Mouse (Mus musculus): ENCODE results near the gene Nolc1.

Nolc1 gene

GRCm38 (mm10) chr19:46042476-46043011 lies 33.1 kb upstream of the Nolc1 start:
- in situ Hi-C loops (cut with MseI, MboI): no loop called here

GRCm38 (mm10) chr19:46043380-46043779 lies 32.3 kb upstream of the Nolc1 start:
- in situ Hi-C loops (cut with MseI, MboI): no loop called here

- in situ Hi-C loops (cut with MseI, MboI): no loop called here
Observed at GRCm38 (mm10) chr19:46044271-46044992, 31.2 kb upstream of the Nolc1 start, which contains the start of gene Pprc1. Gene Pprc1, plus strand, starts transcription at chr19:46044886.

DNA sequence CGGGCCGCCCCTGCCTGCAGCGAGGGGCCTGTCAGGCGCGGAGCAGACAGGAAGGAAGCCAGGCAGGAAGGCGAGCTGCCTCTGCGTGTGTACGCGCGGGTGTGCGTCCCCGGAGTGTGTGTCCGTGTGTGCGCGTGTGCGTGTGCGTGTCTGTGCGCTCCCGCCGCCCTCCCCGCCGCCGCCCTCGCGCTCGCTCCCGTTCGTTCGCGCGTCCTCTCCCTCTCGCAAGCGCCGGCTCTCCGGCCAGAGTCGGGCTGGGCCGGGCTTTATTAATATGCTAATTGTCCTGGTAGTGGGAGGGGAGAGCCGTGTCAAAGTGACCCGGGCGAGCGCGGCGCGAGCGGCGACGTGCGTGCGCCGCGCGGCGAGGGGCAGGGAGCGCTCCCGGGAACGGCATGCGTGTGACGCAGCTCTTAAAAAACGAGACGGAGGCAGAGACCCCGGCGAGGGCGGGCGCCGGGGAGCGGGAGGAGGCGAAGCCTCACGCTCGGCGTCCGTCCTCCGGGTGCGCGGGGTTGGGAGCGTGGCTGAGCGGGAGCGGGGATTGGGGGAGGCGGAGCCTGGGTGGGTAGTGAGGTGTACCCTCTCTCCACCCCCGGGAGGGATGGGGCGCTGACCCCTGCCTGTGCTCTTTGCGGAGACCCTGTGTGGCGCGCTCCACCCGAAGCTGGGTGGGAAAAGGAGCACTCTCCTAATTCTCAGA lies 30.5 kb upstream of the Nolc1 start, which contains the start of gene Ldb1:
Gene Ldb1, minus strand, starts transcription at position 222 of the 703 bp plus-strand sequence.
- in situ Hi-C loops (cut with MseI, MboI): no loop called here

- in situ Hi-C loops (cut with MseI, MboI): no loop called here
Observed at GRCm38 (mm10) chr19:46045696-46046311, 29.9 kb upstream of the Nolc1 start.

DNA sequence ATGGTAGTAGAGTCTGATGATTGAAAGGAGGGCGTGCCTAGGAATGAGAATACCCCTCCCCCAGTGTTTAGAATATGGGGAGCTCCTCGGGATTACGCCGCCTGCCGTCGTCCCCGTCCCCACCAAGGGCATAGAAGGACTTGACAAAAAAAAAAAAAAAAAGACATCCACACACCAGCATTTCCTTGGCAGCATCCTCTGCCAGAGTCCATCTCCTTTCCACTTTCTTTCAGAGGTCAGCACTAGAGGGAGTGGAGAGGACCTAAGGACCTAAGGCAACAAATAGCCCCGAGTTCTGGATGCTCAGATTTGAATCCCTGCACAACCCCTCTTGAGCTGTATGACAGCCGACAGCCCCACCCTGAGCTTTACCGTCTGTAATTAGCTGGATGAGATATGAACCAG lies 29.0 kb upstream of the Nolc1 start:
- in situ Hi-C loops (cut with MseI, MboI): no loop called here

DNA sequence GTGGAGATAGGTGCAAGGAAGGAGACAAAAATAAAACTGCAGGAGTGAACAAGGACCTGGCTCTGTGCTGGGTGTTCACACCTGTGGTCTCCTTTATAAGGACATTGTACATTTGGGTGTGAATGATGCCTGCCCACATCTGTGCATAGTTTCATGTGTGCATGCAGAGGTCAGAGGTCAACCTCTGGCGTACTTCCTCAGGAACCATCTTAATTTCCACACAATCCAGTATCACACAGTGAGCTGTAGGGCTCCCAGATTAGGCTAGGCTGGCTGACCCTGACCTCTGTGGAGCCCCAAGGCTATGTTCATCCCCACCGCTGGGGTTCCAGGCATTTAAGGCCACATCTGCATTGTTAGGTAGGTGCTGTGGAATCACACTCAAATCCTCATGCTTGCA lies 28.2 kb upstream of the Nolc1 start:
- in situ Hi-C loops (cut with MseI, MboI): no loop called here

DNA sequence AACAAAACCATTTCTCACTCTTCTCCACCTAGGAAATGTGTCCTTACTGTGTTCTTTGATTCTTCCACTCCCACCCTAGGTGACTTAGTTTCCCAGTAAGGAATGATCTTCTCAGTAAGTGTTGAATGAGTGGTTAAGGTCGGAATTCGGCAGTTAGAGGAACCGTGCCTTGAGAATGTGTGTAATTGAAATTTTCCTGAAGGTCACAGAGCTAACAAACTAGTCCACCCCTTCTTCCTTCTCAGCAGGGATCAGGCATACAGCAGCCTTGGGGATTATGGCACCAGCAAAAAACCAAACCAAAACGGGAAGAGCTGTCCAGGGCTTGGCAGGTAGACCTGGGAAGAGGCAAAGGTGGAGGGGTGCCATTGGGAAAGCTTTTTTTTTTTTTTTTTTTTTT lies 26.5 kb upstream of the Nolc1 start:
- in situ Hi-C loops (cut with MseI, MboI): no loop called here

DNA sequence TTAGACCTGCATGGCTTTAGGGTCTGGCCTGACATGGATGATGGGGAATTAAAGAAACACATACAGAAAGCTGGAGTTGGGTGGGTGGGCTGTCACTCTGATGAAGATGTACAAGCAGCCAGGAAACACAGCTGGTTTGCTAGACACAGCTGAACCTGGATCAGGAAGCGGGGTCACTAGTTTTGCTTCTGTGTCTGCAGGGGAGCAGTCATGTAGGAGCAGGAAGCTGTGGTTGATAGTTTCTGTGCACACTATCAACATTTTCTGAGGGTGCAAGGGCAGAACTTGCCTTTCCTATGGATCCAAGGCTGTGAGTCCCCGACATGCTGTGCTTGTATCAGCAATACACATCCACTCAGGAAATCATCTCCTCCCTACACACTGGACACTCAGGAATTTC lies 25.2 kb upstream of the Nolc1 start:
- in situ Hi-C loops (cut with MseI, MboI): no loop called here

GRCm38 (mm10) chr19:46055752-46056387 lies 19.8 kb upstream of the Nolc1 start:
- in situ Hi-C loops (cut with MseI, MboI): no loop called here

DNA sequence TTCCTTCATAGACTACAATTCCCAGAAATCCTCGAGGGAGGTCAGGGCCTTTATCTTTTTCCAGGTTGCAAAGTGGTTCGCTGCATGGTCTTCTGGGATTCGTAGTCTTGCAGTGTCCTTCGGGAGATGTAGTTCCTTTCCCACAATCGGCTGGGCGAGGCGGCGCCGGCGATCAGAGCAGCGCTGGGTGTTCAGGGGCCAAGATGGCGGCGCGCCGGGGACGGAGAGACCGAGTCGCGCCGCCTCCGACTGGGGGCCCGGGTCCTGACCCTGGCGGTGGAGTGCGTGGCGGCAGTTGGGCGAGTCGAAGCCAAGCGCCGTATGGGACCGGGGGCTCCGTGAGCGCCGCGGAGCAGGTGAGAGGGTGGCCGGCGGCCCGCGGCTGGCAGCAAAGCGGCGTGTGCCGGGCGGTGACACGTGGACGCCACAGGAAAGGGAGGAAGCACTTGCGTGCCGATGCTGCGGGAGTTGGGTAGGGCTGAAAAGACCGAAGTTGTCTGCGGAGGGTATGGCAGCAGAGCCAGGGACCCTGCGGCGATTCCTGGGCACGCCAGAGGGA lies 19.2 kb upstream of the Nolc1 start:
- in situ Hi-C loops (cut with MseI, MboI): no loop called here

DNA sequence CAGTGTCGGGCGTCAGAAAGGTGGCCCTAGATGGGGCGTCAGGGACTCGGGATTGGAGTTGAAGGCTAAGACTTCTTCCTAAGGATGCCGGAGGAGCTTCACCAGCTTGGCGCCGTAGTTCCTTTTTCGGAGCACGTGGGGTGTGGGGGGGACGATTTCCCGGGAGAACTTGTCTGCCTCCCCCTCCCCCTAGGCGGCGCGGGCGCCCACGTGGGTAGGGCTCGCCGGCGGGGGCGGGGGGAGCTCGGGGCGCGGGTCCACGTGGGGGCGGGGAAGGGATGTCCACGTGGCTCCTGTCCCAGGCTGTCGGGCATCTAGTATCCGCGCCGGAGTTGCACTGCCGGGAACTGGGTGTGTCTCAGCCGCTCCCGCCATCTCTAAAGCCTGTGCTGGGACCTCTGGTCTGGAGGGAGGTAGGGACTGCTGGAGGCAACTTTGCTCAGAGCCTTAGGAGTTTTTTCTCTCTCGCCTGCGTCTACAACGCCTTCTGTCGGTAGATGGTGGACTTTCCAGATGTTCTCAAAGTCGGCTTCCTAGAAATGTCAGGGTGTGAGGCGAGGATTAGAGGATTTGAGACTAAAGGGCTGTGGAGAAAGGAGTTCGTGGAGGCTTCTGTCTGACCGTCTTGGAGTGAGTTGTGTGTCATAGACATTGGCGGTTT lies 18.6 kb upstream of the Nolc1 start:
- in situ Hi-C loops (cut with MseI, MboI): no loop called here

DNA sequence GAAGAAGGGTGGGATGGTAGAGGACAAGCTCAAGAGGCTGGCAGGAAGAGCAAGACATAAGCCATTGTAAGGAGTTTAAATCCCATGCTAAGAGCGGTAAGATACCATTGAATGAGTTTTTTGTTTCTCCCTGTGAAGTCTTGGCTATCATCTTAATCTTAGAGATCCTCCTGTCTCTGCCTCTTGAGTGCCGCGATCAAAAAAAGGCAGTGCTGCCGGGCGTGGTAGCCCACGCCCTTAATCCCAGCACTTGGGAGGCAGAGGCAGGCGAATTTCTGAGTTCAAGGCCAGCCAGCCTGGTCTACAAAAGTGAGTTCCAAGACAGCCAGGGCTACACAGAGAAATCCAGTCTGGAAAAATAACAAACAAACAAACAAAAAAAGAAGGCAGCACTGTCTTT lies 17.2 kb upstream of the Nolc1 start:
- in situ Hi-C loops (cut with MseI, MboI): no loop called here

DNA sequence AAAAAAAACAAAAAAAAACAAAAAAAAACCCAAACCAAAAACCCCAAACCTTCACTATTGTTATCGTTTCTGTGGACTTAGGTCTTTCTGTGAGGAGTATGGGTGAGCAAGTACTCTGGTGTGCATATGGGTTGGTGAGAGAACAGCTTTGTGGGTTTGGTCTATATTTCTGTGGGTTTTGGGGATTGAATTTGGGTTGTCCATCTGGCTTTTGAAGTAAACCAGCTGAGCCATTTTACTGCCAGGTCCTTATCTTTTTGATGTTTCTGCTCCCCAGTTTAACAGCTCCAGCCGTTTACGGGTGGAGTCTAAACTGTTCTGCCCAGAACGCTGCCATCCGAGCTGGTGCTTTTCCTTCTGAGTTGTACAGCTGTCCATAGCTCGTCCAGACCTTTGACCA lies 14.8 kb upstream of the Nolc1 start:
- in situ Hi-C loops (cut with MseI, MboI): no loop called here

- in situ Hi-C loops (cut with MseI, MboI): no loop called here
Observed at GRCm38 (mm10) chr19:46068054-46068453, 7.6 kb upstream of the Nolc1 start.

GRCm38 (mm10) chr19:46073285-46073684 lies 2.4 kb upstream of the Nolc1 start:
- in situ Hi-C loops (cut with MseI, MboI): no loop called here

DNA sequence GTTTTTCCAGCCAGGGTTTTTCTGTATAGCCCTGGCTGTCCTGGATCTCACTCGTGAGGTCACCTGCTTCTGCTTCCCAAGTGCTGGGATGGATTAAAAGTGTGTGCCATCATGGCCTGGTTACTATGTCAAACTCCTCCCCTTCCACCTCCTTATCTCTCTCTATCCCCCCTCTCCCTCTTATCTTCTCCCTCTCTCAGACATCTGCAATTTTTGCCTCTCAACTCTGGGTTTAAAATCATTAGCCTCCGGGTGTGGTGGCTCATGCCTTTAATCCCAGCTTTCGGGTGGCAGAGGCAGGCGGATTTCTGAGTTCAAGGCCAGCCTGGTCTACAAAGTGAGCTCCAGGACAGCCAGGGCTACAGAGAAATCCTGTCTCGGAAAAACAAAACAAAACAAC lies 1.4 kb upstream of the Nolc1 start:
- in situ Hi-C loops (cut with MseI, MboI): no loop called here

- in situ Hi-C loops (cut with MseI, MboI): no loop called here
Observed at GRCm38 (mm10) chr19:46078535-46078934, 2.9 kb downstream of the Nolc1 start.

GRCm38 (mm10) chr19:46085185-46085584 lies 9.5 kb downstream of the Nolc1 start:
- in situ Hi-C loops (cut with MseI, MboI): no loop called here

DNA sequence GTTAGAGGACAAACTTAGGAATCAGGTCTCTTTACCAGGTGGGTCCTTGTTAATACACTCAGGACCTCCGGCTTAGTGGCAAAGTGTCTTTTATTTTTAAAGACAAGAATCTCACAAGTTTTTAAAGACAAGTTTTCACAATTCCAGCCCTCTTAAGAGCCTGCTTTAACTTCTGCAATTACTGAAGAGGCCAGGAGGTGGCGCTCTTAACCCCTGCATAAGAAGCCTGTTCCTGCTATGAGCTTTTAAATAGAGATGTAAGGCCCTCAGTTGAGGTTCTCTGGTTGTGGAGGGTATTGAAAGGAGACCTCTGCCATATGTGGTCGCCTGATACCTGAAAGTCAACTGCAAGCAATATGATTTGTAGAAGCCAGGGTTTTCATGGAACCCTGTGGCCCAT lies 10.7 kb downstream of the Nolc1 start:
- in situ Hi-C loops (cut with MseI, MboI): no loop called here

- in situ Hi-C loops (cut with MseI, MboI): no loop called here
Observed at GRCm38 (mm10) chr19:46087871-46088270, 12.2 kb downstream of the Nolc1 start.
